Mouse (Mus musculus) heart, adult 2 months (tissue): ENCODE results near the gene Olfr905.

ENCODE experiments used
- CTCF ChIP-seq: fragments of 200-600 bp; IDR thresholded peaks from 2 replicates; pipeline ENCODE4 v1.8.1; 2022; ENCODE audit warnings: antibody characterized with exemption, mild to moderate bottlenecking, moderate library complexity
- EP300 ChIP-seq: fragments of 200-500 bp; IDR thresholded peaks from 2 replicates; pipeline ENCODE4 v1.6.1; 2011; ENCODE audit warnings: low read depth, low read length, control low read depth; ENCODE audit not compliant: insufficient read depth
- POLR2A ChIP-seq: fragments of 200-500 bp; IDR thresholded peaks from 2 replicates; pipeline ENCODE4 v1.6.1; 2011; ENCODE audit warnings: mild to moderate bottlenecking, low read depth, low read length, control low read depth; ENCODE audit not compliant: insufficient read depth

DNA sequence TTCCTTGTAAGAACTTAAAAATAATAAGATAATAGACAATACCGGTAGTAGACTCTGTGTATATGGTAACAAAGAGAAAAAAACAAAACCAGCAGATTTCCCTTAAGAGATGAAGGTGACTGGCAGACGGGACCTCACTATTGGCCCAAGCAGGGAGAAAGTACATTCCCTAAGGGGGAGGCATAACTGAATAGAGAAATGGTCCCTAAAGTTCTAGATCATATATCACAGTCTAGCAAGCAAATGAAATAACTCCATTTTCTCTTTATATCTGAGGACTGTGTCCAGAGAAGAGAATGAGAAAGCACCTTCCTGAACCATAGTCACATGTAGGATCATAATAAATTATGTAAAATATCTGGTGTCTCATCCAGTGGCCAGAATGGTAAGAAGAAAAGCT is 24.6 kb downstream of the Olfr905 start, which contains the start of gene Olfr907:
- no peak for TF ChIP-seq POLR2A
- no peak for TF ChIP-seq EP300
- TF ChIP-seq CTCF: no peak
